Mouse (Mus musculus) ES-E14 (cell line): ENCODE results near the gene Pax4.

ENCODE experiments used
- CHD2 ChIP-seq: IDR thresholded peaks from 2 replicates; pipeline ENCODE4 v1.6.1; 2014; ENCODE audit warnings: mild to moderate bottlenecking, low read depth, low read length, inconsistent platforms
- HCFC1 ChIP-seq: IDR thresholded peaks from 2 replicates; pipeline ENCODE4 v1.6.1; 2012; ENCODE audit warnings: low read length, inconsistent platforms, borderline replicate concordance; ENCODE audit not compliant: insufficient read depth
- MAFK ChIP-seq: IDR thresholded peaks from 2 replicates; pipeline ENCODE4 v1.6.1; 2014; ENCODE audit warnings: mild to moderate bottlenecking, low read depth, low read length, inconsistent platforms; ENCODE audit not compliant: insufficient read depth
- ZNF384 ChIP-seq: IDR thresholded peaks from 2 replicates; pipeline ENCODE4 v1.6.1; 2012; ENCODE audit warnings: low read depth, low read length, inconsistent platforms

DNA sequence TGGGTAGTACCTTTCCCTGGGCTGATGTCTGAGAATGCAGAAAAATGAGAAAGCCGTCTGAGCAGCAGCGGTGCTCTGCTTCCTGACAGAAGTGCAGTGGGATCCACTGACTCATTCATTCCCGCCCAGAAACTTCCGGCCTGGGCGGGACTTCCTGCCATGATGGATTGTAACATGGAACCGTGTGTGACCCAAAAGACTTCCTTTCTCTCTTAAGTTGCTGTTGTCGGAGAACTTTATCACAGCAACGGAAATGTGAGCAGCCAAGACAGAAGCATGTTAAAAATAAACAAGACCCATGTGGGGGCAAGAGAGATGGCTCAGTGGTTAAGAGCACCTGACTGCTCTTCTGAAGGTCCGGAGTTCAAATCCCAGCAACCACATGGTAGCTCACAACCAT lies 39.1 kb downstream of the Pax4 start:
- TF ChIP-seq ZNF384, result no peak
- TF ChIP-seq MAFK, result no peak
- no peak for TF ChIP-seq CHD2
- no peak for TF ChIP-seq HCFC1
